Mouse (Mus musculus): ENCODE results near the gene Spsb4. TPM values are rescaled to one million over a fixed set of nuclear protein-coding genes. Genes with fewer than 3 reads are reported as not detected.

Gene Spsb4
- polyA plus RNA-seq, 1 experiment from 2014 or later, result 55.5 TPM

DNA sequence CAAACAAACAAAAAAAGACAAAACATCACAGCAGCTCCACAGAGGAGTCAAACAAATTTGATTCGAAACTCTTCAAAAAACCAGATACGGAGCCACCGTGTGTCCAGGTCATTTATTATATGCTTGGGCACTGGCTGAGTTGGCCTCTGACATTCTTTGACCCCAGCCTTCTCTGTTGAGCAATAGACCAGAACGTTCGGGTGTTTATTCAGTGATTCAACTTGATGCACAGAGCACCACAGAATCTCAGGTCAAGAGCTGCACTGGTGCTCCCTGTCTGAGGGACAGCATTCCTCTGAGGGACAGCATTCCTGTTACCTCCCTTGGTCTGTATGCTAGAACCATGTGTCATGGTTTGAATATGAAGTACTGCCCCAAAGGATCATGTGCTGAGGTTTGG lies 125.1 kb downstream of the Spsb4 start:
- H3K27ac ChIP-seq (replicated peaks), result no peak overlapping the region
- H3K9ac ChIP-seq, result no peak overlapping the region
- peaks cover 9% of the 10 kb centered on the region; the same call in 1 of the 2 replicates for H3K9me3 ChIP-seq
- 79% methylated on average over 5 of the region's 5 CpGs for WGBS
- peaks cover 7% of the 10 kb centered on the region for H3K4me1 ChIP-seq
- no peak overlapping the region for H3K4me3 ChIP-seq
- H3K4me2 ChIP-seq, result no peak overlapping the region
- no peaks in the 10 kb centered on the region for H3K36me3 ChIP-seq
- peaks cover 21% of the 10 kb centered on the region for H3K27me3 ChIP-seq (replicated peaks)
- ATAC-seq (ENCODE audit: extremely low read depth, insufficient number of reproducible peaks, low FRiP score, low TSS enrichment), result no peak

Other genes with a start within 250 kb of the Spsb4 start
- 29.5 and 33.3 TPM in 2 replicates for gene Pxylp1, start 126.2 kb downstream of the Spsb4 start, polyA plus RNA-seq (2015; fragmentation: Nextera tagmentation; extraction: Ambion mirVana)
- gene Slc25a36, start 92.3 kb upstream of the Spsb4 start, polyA plus RNA-seq (2015; fragmentation: Nextera tagmentation; extraction: Ambion mirVana), result 55.9 and 58.1 TPM in 2 replicates

Data from heart, embryonic 13.5 days (tissue).